Mouse (Mus musculus) neural tube, embryonic 14.5 days (tissue): Measurements from ENCODE around the gene A630023A22Rik. TPM values are rescaled to one million over a fixed set of nuclear protein-coding genes. Genes with fewer than 3 reads are reported as not detected.

Experiments
- ATAC-seq: fragments of 200-750 bp; cut with Nextera tagmentation; 2 replicates; pipeline ENCODE4 v1.8.0; 2017; ENCODE audit warnings: low read depth, mild to moderate bottlenecking, moderate TSS enrichment, moderate library complexity
- H3K27ac ChIP-seq: fragments of 300-500 bp; sonication (generic); 2 replicates; pipeline ENCODE4 v1.5.1; 2014; ENCODE audit warnings: low read depth, mild to moderate bottlenecking, control low read depth, low read length, moderate library complexity, mixed read lengths
- H3K27me3 ChIP-seq: fragments of 300-500 bp; sonication (generic); 2 replicates; pipeline ENCODE4 v1.6.1; 2014; ENCODE audit warnings: low read length; ENCODE audit not compliant: control insufficient read depth, insufficient read depth
- H3K36me3 ChIP-seq: fragments of 300-500 bp; sonication (generic); 2 replicates; pipeline ENCODE4 v1.6.1; 2014; ENCODE audit warnings: low read length, mixed read lengths; ENCODE audit not compliant: control insufficient read depth, insufficient read depth
- H3K4me1 ChIP-seq: fragments of 300-500 bp; sonication (generic); 2 replicates; pipeline ENCODE4 v1.6.1; 2014; ENCODE audit warnings: low read length; ENCODE audit not compliant: control insufficient read depth, insufficient read depth
- H3K4me2 ChIP-seq: fragments of 300-500 bp; sonication (generic); 2 replicates; pipeline ENCODE4 v1.6.1; 2014; ENCODE audit warnings: mild to moderate bottlenecking, low read depth, low read length, control low read depth
- H3K4me3 ChIP-seq: fragments of 300-500 bp; sonication (generic); 2 replicates; pipeline ENCODE4 v1.5.1; 2014; ENCODE audit warnings: low read depth, low read length, control low read depth, mixed read lengths
- H3K9ac ChIP-seq: fragments of 300-500 bp; sonication (generic); replicated peaks from 2 replicates; pipeline ENCODE4 v1.6.1; 2014; ENCODE audit warnings: low read depth, mild to moderate bottlenecking, control low read depth, low read length, mixed read lengths
- H3K9me3 ChIP-seq: fragments of 300-500 bp; sonication (generic); 2 replicates; pipeline ENCODE4 v1.6.1; 2016; ENCODE audit warnings: low read length; ENCODE audit not compliant: control insufficient read depth
- WGBS: fragments of 180-500 bp; shearing (Covaris S2); extraction: QIAGEN DNeasy Blood & Tissue Kit; methylation state at CpG from one replicate; pipeline ENCODE4 v1.1.7; 2014; 5-methylcytosine and 5-hydroxymethylcytosine counted together
- polyA plus RNA-seq: library from polyadenylated mRNA; unstranded; fragments of >200 nt; fragmentation: Nextera tagmentation; extraction: Ambion mirVana; gene quantifications from 2 replicates; pipeline ENCODE4 v1.2.1, GENCODE M21; 2014

The A630023A22Rik gene
- polyA plus RNA-seq, 1 experiment from 2014 or later: 0.75 TPM

GRCm38 (mm10) chr14:34120016-34120910, 17.7 kb upstream of the A630023A22Rik start:
- Histone ChIP-seq H3K27ac (no peak overlapping the region), H3K27me3 (no peaks in the 10 kb centered on the region), H3K36me3 (no peaks in the 10 kb centered on the region), H3K9me3 (no peaks in the 10 kb centered on the region), H3K4me3 (no peak overlapping the region), H3K4me1 (no peaks in the 10 kb centered on the region), H3K4me2 (no peak overlapping the region), H3K9ac (no peak overlapping the region)
- peak; percentile 54; the same call in 1 of the 2 replicates for ATAC-seq
- 65% methylated on average over 12 of the region's 12 CpGs for WGBS

DNA sequence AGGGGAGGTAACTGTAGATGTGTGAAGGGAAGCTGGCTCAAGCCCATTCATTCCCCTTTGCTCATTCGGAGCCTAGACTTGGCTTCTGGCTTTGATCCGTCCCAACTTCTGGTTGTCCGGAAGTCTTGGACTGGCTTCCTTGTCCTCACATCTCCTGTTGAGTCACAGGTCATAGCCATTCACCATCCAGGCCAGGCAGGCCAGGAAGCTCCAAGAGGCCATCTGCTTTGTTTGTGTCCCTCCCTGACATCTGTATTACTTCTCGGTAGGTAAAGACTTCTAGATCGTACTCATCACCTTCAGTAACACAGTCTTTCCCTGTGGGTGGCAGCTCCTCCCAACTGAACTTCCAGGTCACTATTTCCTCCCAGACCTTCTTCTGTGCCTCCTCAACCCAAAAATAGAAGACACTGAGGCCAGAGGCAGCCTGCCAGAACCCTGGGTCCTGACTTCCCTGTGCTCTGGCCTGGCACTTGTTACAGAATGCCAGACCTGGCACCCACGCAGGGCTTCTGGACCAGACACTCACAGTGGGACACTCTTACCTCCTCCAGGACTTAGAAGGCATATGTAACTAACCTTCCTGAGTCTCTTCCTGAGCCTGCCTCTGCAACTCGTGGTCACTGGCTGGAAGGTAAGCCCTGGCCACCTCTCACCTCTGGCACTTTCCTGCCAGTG, 16.6 kb upstream of the A630023A22Rik start:
- Histone ChIP-seq H3K4me2 (no peak overlapping the region), H3K9me3 (no peaks in the 10 kb centered on the region), H3K4me3 (no peak overlapping the region), H3K4me1 (no peaks in the 10 kb centered on the region), H3K27me3 (no peaks in the 10 kb centered on the region), H3K27ac (no peak overlapping the region), H3K9ac (no peak overlapping the region), H3K36me3 (no peaks in the 10 kb centered on the region)
- no peak for ATAC-seq
- WGBS: 85% methylated on average over 7 of the region's 7 CpGs

DNA sequence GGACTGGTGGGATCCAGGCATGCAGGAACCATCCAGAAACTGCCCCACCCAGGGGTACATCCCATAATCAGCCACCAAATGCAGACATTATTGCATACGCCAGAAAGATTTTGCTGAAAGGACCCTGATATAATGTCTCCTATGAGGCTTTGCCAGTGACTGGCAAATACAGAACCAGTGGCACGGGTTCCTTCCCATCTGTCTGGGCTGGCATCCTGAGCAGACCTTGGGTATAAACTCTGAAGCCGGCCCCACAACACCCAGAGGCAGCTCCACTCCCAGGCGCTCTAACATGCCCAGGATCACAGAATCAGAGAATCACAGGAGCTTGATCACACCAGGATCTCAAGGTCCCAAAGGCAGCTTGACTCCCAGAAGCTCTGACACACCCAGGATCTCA, 11.8 kb upstream of the A630023A22Rik start:
- no peaks in the 10 kb centered on the region for H3K4me1 ChIP-seq
- 92% methylated on average over 4 of the region's 4 CpGs for WGBS
- no peak overlapping the region for H3K4me3 ChIP-seq
- no peak overlapping the region for H3K27ac ChIP-seq
- no peaks in the 10 kb centered on the region for H3K36me3 ChIP-seq
- H3K27me3 ChIP-seq: no peaks in the 10 kb centered on the region
- no peak overlapping the region for H3K9ac ChIP-seq
- ATAC-seq: no peak
- H3K4me2 ChIP-seq: no peak overlapping the region
- H3K9me3 ChIP-seq: no peaks in the 10 kb centered on the region

DNA sequence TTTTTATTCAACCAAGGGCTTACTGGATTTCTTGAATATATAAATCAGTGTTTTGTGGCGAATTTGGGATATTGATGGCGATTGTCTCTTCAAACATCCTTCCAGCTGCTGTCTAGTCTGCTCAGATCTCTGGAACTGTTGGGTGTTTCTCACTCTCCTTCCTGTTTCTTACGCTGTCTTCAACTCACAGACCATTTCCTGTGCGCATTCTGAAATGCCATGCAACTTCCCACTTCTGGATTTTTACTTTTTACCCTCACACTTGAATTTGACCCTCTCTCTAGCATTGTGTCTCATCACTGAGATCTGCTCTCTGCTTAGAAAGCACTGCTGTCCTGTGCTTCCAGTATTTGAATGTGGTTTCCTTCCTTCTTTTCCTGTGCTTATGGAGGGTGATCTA, 5.0 kb upstream of the A630023A22Rik start:
- H3K36me3 ChIP-seq: no peaks in the 10 kb centered on the region
- no peaks in the 10 kb centered on the region for H3K27me3 ChIP-seq
- ATAC-seq: no peak
- WGBS: 81% methylated on average over 4 of the region's 4 CpGs
- H3K4me2 ChIP-seq: no peak overlapping the region
- H3K27ac ChIP-seq: no peak overlapping the region
- H3K4me3 ChIP-seq: no peak overlapping the region
- no peaks in the 10 kb centered on the region for H3K4me1 ChIP-seq
- no peak overlapping the region for H3K9ac ChIP-seq
- no peaks in the 10 kb centered on the region for H3K9me3 ChIP-seq

GRCm38 (mm10) chr14:34106389-34107062, 4.0 kb upstream of the A630023A22Rik start:
- H3K4me1 ChIP-seq: no peaks in the 10 kb centered on the region
- no peak overlapping the region for H3K27ac ChIP-seq
- no peak overlapping the region for H3K9ac ChIP-seq
- H3K27me3 ChIP-seq: no peaks in the 10 kb centered on the region
- no peaks in the 10 kb centered on the region for H3K36me3 ChIP-seq
- no peak overlapping the region for H3K4me3 ChIP-seq
- H3K4me2 ChIP-seq: no peak overlapping the region
- WGBS: 63% methylated on average over 11 of the region's 12 CpGs
- ATAC-seq: no peak
- H3K9me3 ChIP-seq: no peaks in the 10 kb centered on the region

DNA sequence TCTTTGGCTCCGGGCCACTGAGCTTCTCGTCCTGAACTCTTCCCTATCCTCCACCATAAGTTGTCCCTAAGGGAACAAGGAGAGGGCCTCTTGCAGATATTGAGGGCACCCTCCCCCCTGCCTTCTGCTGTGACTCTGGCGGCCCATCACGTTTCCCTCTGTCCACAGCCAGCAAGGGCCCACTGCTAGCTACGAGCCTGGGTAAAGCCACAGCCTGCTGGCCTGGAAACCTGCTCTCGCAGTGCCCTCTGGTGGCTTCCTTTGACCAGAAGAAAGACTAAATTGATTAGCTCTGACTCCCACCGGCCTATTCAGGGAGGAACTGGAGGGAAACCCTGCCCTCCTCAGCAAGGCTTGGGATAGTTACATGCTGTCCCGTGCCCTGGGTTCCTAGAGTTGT, 2.3 kb upstream of the A630023A22Rik start:
- no peak overlapping the region for H3K27ac ChIP-seq
- no peak overlapping the region for H3K4me2 ChIP-seq
- no peaks in the 10 kb centered on the region for H3K4me1 ChIP-seq
- H3K9ac ChIP-seq: no peak overlapping the region
- WGBS: 24% methylated on average over 8 of the region's 8 CpGs
- ATAC-seq: 0 out of 2 replicates have a peak, but pooled peaks have one; percentile 51
- no peak overlapping the region for H3K4me3 ChIP-seq
- no peaks in the 10 kb centered on the region for H3K9me3 ChIP-seq
- H3K27me3 ChIP-seq: no peaks in the 10 kb centered on the region
- H3K36me3 ChIP-seq: no peaks in the 10 kb centered on the region

DNA sequence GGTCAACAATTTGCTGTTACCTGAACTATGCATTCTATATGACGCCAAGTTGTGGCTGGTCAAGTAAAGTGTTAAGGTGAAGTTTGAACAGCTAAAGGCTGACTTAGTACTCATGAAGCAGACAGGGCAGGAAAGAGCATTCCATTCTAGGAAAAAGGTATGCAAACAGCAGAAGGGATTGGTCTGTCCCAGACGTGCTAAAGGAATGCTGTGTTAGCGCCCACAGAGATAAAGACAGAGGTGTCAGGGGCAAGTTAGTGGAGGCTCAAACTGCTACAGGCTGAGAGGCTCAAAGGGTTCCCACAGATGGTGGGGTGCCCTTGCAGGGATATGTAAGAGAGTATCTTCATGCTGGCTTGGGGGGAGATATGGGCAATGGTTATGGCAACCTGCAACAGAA, 1.3 kb upstream of the A630023A22Rik start:
- no peak for ATAC-seq
- no peak overlapping the region for H3K4me2 ChIP-seq
- no peaks in the 10 kb centered on the region for H3K27me3 ChIP-seq
- H3K4me3 ChIP-seq: no peak overlapping the region
- no peak overlapping the region for H3K9ac ChIP-seq
- no peak overlapping the region for H3K27ac ChIP-seq
- WGBS: 83% methylated on average over 3 of the region's 3 CpGs
- no peaks in the 10 kb centered on the region for H3K4me1 ChIP-seq
- H3K9me3 ChIP-seq: no peaks in the 10 kb centered on the region
- no peaks in the 10 kb centered on the region for H3K36me3 ChIP-seq

GRCm38 (mm10) chr14:34096161-34096560, 6.4 kb downstream of the A630023A22Rik start:
- no peaks in the 10 kb centered on the region for H3K9me3 ChIP-seq
- 79% methylated on average over 5 of the region's 5 CpGs for WGBS
- H3K27me3 ChIP-seq: no peaks in the 10 kb centered on the region
- H3K4me3 ChIP-seq: no peak overlapping the region
- H3K36me3 ChIP-seq: no peaks in the 10 kb centered on the region
- H3K27ac ChIP-seq: no peak overlapping the region
- no peak for ATAC-seq
- H3K9ac ChIP-seq: no peak overlapping the region
- H3K4me1 ChIP-seq: no peaks in the 10 kb centered on the region
- no peak overlapping the region for H3K4me2 ChIP-seq

DNA sequence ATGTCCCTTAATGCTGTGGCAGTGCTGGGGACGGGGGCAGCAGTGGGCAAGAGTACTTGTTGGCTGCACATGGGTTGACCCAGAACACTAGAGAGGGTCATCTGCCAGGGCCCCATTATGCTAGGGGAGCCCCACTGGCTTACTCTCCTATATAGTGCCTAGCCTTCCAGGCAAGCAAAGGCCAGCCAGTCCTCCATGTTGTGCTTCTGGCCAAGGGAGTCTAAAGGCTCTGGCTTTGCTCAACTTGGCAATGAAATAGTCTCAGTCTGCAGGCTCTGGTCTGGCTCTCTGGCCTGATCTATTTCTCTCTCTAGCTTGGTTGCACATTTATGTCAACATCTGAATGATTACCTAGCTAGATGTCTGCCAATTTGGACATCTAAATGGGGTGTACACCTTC, 9.7 kb downstream of the A630023A22Rik start:
- 95% methylated on average over 1 of the region's 1 CpGs for WGBS
- no peak for ATAC-seq
- no peak overlapping the region for H3K4me2 ChIP-seq

More for the DNA sequence above, 9.7 kb downstream of the A630023A22Rik start:
- Histone ChIP-seq H3K4me3 (no peak overlapping the region), H3K27ac (no peak overlapping the region), H3K4me1 (no peaks in the 10 kb centered on the region), H3K36me3 (no peaks in the 10 kb centered on the region), H3K9ac (no peak overlapping the region), H3K27me3 (no peaks in the 10 kb centered on the region), H3K9me3 (no peaks in the 10 kb centered on the region)
